Mouse (Mus musculus) megakaryocyte-erythroid progenitor cell, adult 5 weeks (primary cell): ENCODE data around the gene Cyp2b23. TPM values are rescaled to one million over a fixed set of nuclear protein-coding genes. Genes with fewer than 3 reads are reported as not detected.

Experiments
- polyA plus RNA-seq: library from polyadenylated mRNA; stranded (reverse); fragments of >175 nt; gene quantifications from 2 replicates; pipeline ENCODE4 v1.2.3, GENCODE M21; 2012

Cyp2b23 gene
- polyA plus RNA-seq: not detected in 2 replicates

GRCm38 (mm10) chr7:26686337-26686736, at the start of gene Cyp2b23:
Cyp2b23 (minus strand) TSS chr7:26686437.

GRCm38 (mm10) chr7:26618364-26618763, 67.9 kb downstream of the Cyp2b23 start, which contains the start of gene Vmn1r185:
Vmn1r185 (minus strand) TSS chr7:26618464.

Other genes starting within 250 kb of the Cyp2b23 start
- gene Nlrp9a, start 151.4 kb downstream of the Cyp2b23 start, polyA plus RNA-seq: not detected in 2 replicates
- not detected in 2 replicates for gene Vmn1r185, start 68.0 kb downstream of the Cyp2b23 start, polyA plus RNA-seq
- gene Cyp2b19, start 70.7 kb upstream of the Cyp2b23 start, polyA plus RNA-seq: not detected in 2 replicates
- gene Cyp2g1, start 122.5 kb upstream of the Cyp2b23 start, polyA plus RNA-seq: not detected in 2 replicates
- not detected in 2 replicates for gene Cyp2a5, start 148.9 kb upstream of the Cyp2b23 start, polyA plus RNA-seq